Mouse (Mus musculus) brown adipose tissue, adult 24 weeks (tissue): ENCODE measurements around the gene Arhgap19. TPM values are rescaled to one million over a fixed set of nuclear protein-coding genes. Genes with fewer than 3 reads are reported as not detected.

Experiments
- H3K27ac ChIP-seq: fragments of 200-500 bp; replicated peaks from 2 replicates; pipeline ENCODE4 v1.5.1; 2012; ENCODE audit warnings: low read depth, mild to moderate bottlenecking, low read length
- H3K4me1 ChIP-seq: fragments of 200-500 bp; 2 replicates; pipeline ENCODE4 v1.6.1; 2012; ENCODE audit warnings: low read length, mixed read lengths; ENCODE audit not compliant: control insufficient read depth, insufficient read depth, insufficient read length
- H3K4me3 ChIP-seq: fragments of 200-500 bp; 2 replicates; pipeline ENCODE4 v1.5.1; 2012; ENCODE audit warnings: low read depth, mild to moderate bottlenecking, low read length, moderate library complexity; ENCODE audit not compliant: insufficient read depth
- polyA plus RNA-seq: library from polyadenylated mRNA; stranded (reverse); fragments of >200 nt; gene quantifications from 2 replicates; pipeline ENCODE4 v1.2.4, GENCODE M21; 2012; ENCODE audit not compliant: missing spikeins, insufficient read depth, insufficient read length

The Arhgap19 gene
- polyA plus RNA-seq, 1 experiment = 2.5 TPM

DNA sequence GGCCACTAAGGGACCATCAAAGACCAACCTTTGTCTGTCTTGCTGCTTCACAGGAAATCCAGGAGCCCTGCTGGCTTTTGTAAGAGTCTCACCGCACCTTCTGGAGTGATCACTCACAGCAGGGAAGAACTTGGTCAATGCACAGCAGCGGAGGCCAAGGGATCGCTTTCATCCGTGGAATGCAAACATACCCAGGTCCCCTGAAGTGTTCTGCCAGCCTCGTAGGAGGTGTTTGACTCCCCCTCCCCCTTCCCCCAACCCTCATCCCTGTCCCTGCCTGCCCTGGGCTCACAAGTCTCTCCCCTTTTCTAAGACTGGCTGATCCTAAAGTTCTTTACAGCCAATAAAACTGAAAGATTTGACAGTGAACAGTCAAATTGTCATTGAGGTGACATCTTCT, 19.6 kb upstream of the Arhgap19 start:
- no peak overlapping the region for H3K4me3 ChIP-seq
- no peak overlapping the region for H3K27ac ChIP-seq

DNA sequence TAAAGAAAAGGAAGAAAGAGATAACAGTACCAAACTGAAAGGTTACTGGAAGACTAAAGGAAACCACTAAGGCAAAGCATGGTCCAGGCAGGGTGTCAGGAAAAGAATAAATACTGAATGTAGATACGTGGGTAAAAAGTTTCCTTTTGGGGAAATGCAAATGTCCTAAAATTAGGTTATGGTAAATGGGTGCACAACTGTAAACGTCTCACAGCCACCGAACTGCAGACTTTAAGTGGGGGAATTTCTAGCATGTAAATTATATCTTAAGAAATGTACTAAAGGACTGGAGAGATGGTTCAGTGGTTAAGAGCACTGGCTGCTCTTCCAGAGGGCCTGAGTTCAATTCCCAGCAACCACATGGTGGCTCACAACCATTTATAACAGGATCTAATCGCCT, 16.9 kb upstream of the Arhgap19 start:
- no peaks in the 10 kb centered on the region for H3K4me1 ChIP-seq
- H3K4me3 ChIP-seq = no peak overlapping the region
- no peak overlapping the region for H3K27ac ChIP-seq

More for the DNA sequence above, 19.6 kb upstream of the Arhgap19 start:
- H3K4me1 ChIP-seq = no peaks in the 10 kb centered on the region

DNA sequence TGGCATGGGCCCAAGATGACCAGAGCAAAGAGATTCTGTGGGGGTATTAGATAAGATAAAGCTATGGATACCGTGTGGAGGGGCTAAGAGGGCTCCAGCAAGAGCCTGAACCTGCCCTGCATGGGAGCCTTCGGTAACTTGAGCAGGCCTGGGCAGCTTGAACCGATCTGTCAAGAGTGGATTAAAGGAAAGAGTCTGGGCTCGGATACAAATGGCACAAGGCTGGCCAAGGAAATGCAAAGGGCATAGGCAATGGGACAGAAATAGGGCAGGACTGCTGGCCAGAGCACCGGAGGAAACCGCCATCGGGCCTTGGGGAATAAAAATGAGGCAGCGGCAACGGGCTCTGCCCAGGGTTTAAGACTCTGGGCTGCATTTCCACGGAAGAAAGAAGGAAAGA, 15.5 kb upstream of the Arhgap19 start:
- Histone ChIP-seq H3K27ac (peak overlapping the region; percentile 75), H3K4me3 (peak overlapping the region; percentile 15; the same call in 1 of the 2 replicates), H3K4me1 (0 out of 2 replicates have a peak, but pooled peaks cover 5% of the 10 kb centered on the region)

DNA sequence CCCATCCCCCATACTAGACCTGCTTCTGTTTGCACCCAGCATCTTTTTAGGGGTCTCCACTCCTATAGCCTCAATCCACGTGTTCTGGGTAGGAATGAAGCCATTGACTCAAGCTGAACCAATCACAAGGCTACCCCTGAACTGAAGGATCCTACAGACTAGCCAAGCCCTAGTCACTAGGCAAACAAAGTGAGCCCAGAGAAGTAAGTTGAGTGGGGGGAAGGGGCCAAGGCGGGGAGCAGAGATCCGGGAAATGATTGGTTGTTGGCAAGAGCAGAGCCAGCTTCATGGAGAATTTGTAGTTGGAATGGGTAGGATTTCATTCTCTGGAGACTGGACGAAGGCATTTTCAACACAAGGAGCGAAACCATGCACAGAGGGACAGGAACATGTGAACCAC, 15.1 kb upstream of the Arhgap19 start:
- Histone ChIP-seq H3K4me3 (peak overlapping the region; percentile 15; the same call in 1 of the 2 replicates), H3K4me1 (0 out of 2 replicates have a peak, but pooled peaks cover 5% of the 10 kb centered on the region), H3K27ac (peak overlapping the region; percentile 81)

GRCm38 (mm10) chr19:41816410-41816809, 14.6 kb upstream of the Arhgap19 start:
- H3K4me1 ChIP-seq = 0 out of 2 replicates have a peak, but pooled peaks cover 5% of the 10 kb centered on the region
- H3K4me3 ChIP-seq = no peak overlapping the region
- peak overlapping the region; percentile 81 for H3K27ac ChIP-seq

GRCm38 (mm10) chr19:41813374-41813773, 11.5 kb upstream of the Arhgap19 start:
- Histone ChIP-seq H3K4me1 (peaks cover 5% of the 10 kb centered on the region; the same call in 1 of the 2 replicates), H3K27ac (no peak overlapping the region), H3K4me3 (no peak overlapping the region)

GRCm38 (mm10) chr19:41812525-41812924, 10.7 kb upstream of the Arhgap19 start:
- Histone ChIP-seq H3K27ac (peak overlapping the region; percentile 48), H3K4me3 (no peak overlapping the region), H3K4me1 (peaks cover 5% of the 10 kb centered on the region; the same call in 1 of the 2 replicates)

DNA sequence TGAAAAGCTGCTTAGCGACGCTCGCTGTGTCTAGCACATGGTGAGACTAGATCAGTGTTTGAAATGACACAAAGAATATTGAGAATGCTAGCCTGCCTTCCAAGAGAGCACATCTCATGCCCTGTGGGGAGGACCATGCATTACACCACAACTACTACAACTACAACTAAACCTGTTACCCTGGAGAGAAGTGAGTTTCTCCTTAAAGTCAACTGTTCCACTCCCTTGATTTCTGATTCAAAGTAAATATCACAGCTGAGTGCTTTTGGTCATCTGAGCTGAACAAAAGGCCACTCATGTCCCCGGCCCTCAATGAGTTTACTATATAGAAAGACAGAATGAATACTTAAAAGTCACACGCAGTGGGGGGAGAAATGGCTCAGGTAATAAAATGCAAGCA, 8.2 kb upstream of the Arhgap19 start:
- Histone ChIP-seq H3K4me3 (no peak overlapping the region), H3K4me1 (peaks cover 5% of the 10 kb centered on the region; the same call in 1 of the 2 replicates), H3K27ac (no peak overlapping the region)

- Histone ChIP-seq H3K27ac (no peak overlapping the region), H3K4me3 (no peak overlapping the region), H3K4me1 (peaks cover 5% of the 10 kb centered on the region; the same call in 1 of the 2 replicates)
These were observed 6.3 kb upstream of the Arhgap19 start for GRCm38 (mm10) chr19:41808104-41808634.

- H3K4me3 ChIP-seq = no peak overlapping the region
- H3K27ac ChIP-seq = no peak overlapping the region
- H3K4me1 ChIP-seq = no peaks in the 10 kb centered on the region; the same call in 1 of the 2 replicates
These were observed 5.7 kb upstream of the Arhgap19 start for GRCm38 (mm10) chr19:41807497-41807896.

- no peak overlapping the region for H3K27ac ChIP-seq
- no peaks in the 10 kb centered on the region; the same call in 1 of the 2 replicates for H3K4me1 ChIP-seq
These were observed 4.0 kb upstream of the Arhgap19 start for GRCm38 (mm10) chr19:41805831-41806230.

GRCm38 (mm10) chr19:41803322-41803721, 1.5 kb upstream of the Arhgap19 start:
- no peak overlapping the region for H3K27ac ChIP-seq
- no peaks in the 10 kb centered on the region; the same call in 1 of the 2 replicates for H3K4me1 ChIP-seq
- H3K4me3 ChIP-seq = no peak overlapping the region

More at GRCm38 (mm10) chr19:41805831-41806230, 4.0 kb upstream of the Arhgap19 start:
- no peak overlapping the region for H3K4me3 ChIP-seq

DNA sequence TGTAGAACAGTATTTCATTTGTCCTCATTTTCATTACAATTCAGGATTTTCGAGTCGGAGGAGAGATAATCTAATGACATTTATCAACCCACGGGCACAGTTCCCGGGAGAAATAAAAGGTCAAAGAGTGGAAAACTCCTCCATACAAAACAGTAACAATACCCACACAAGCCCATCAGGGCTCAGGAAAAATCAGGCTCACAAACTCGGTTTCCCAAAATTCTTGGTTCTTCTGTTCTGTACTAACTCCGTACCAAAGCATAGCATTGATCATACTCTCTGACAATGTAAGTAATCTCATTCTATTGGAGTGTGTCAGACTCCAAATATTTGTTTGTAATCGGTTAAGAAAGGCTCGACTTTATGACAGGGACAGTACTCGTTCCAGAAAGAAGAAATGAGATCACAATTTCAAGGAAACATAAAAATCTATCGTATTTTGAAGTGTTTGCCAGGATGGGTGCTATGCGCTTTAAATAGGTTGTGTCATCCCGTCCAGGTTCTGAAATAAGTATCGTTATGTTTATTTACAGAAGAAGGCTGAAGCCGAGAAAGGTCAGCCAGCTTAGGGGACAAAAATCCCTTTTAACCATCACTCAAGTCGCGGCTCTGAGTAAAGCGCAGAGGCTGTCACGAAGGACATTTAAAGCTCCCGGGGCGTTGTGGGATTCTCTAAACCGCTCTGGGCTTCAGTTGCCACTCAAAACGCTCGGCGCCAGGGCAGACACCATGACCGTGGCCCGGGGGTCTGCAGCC, 683 bp downstream of the Arhgap19 start:
- H3K4me1 ChIP-seq = peaks cover 2% of the 10 kb centered on the region; the same call in 1 of the 2 replicates
- H3K27ac ChIP-seq = no peak overlapping the region
- H3K4me3 ChIP-seq = peak overlapping the region; percentile 81

- Histone ChIP-seq H3K4me1 (peaks cover 2% of the 10 kb centered on the region; the same call in 1 of the 2 replicates), H3K27ac (no peak overlapping the region), H3K4me3 (no peak overlapping the region; the same call in 1 of the 2 replicates)
These were observed 1.4 kb downstream of the Arhgap19 start for GRCm38 (mm10) chr19:41800451-41800850.

DNA sequence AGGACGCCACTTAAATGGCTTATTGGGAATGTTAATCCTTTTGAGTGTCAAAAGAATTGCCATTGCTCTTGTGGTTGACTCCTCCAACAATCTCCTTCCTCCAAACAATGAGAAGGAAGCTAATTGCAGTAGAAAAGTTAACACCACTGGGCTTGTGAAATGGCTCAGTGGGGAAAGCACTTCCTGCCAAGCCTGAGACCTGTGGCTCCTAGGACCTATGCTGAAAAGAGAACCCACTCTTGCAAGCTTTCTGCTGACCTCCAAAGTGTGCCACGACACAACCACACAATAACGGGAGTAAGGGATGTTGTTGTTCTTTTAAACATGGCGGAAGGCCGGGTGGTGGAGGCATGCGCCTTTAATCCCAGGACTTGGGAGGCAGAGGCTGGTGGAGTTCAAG, 4.3 kb downstream of the Arhgap19 start:
- Histone ChIP-seq H3K27ac (no peak overlapping the region), H3K4me3 (no peak overlapping the region), H3K4me1 (peaks cover 2% of the 10 kb centered on the region; the same call in 1 of the 2 replicates)
